Mouse (Mus musculus): ENCODE measurements around the gene Plb1. TPM values are rescaled to one million over a fixed set of nuclear protein-coding genes. Genes with fewer than 3 reads are reported as not detected.

Gene Plb1
- polyA plus RNA-seq, 1 experiment from 2014 or later: 0.18 TPM

DNA sequence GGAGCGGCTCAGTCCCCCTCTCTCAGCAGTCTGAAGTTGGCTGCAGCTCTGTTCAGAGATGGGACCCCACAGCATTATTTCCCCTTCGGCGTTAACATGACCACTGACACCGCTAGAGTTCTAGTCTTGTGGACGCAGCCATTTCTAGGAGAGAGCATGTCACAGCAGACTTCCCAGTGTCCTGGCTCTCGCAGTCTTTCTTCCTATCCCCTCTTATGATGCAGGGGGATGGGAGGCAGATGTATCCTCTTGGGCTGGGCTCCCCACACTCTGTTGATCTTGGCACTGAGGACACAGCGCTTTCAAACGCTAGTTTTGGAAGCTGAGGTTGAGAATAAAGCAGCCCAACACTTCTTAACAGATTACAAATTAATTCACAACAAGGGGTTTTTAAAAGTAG, 24.0 kb upstream of the Plb1 start:
- no peak for DNase-seq
- Histone ChIP-seq H3K27ac (ENCODE audit: low read depth) (no peak overlapping the region), H3K4me1 (ENCODE audit: insufficient read depth) (no peaks in the 10 kb centered on the region), H3K9ac (replicated peaks) (no peak overlapping the region), H3K36me3 (replicated peaks; ENCODE audit: insufficient read depth, low read length) (no peaks in the 10 kb centered on the region), H3K9me3 (ENCODE audit: low read length) (no peaks in the 10 kb centered on the region), H3K27me3 (ENCODE audit: insufficient read depth, low read length) (no peaks in the 10 kb centered on the region), H3K4me2 (ENCODE audit: low read depth, low read length) (no peak overlapping the region), H3K4me3 (ENCODE audit: low read depth, low read length) (no peak overlapping the region)
- 77% methylated on average over 8 of the region's 8 CpGs for WGBS (ENCODE audit: insufficient replicate concordance)
- TF ChIP-seq CTCF (IDR thresholded peaks at IDR 0.05; ENCODE audit: low read depth) (no peak), EP300 (IDR thresholded peaks at IDR 0.05; ENCODE audit: low read depth) (no peak)
- no peak for ATAC-seq

DNA sequence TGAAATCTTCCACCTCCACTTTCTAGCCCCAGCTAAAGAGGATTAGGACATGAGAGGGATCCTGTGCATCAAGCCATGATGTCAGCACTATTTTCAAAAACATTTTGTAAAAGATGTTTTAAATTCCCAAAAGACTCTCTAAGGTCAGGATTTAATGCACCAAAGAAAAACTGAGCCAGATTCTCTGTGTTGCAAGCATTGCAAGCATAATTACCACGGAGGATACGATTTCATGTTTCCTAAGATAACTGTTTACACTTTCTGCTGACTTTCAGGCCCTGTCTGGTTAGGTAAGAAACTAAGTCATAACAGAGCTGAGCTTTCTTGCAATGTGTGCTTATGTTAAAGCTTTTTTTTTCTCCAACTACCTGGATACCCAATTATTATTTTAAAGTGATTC, 21.5 kb upstream of the Plb1 start:
- WGBS (ENCODE audit: insufficient replicate concordance): 38% methylated on average over 2 of the region's 2 CpGs
- no peak for ATAC-seq
- Histone ChIP-seq H3K36me3 (replicated peaks; ENCODE audit: insufficient read depth, low read length) (no peaks in the 10 kb centered on the region), H3K27me3 (ENCODE audit: insufficient read depth, low read length) (no peaks in the 10 kb centered on the region), H3K9me3 (ENCODE audit: low read length) (no peaks in the 10 kb centered on the region), H3K27ac (ENCODE audit: low read depth) (no peak overlapping the region), H3K4me2 (ENCODE audit: low read depth, low read length) (no peak overlapping the region), H3K9ac (replicated peaks) (no peak overlapping the region), H3K4me1 (ENCODE audit: insufficient read depth) (no peaks in the 10 kb centered on the region), H3K4me3 (ENCODE audit: low read depth, low read length) (no peak overlapping the region)
- TF ChIP-seq EP300 (IDR thresholded peaks at IDR 0.05; ENCODE audit: low read depth) (no peak), CTCF (IDR thresholded peaks at IDR 0.05; ENCODE audit: low read depth) (no peak)
- DNase-seq: no peak

- DNase-seq: no peak
- H3K4me3 ChIP-seq (ENCODE audit: low read depth, low read length): no peak overlapping the region
- no peak for ATAC-seq
- H3K9me3 ChIP-seq (ENCODE audit: low read length): no peaks in the 10 kb centered on the region
- H3K4me2 ChIP-seq (ENCODE audit: low read depth, low read length): no peak overlapping the region
- TF ChIP-seq CTCF (IDR thresholded peaks at IDR 0.05; ENCODE audit: low read depth) (no peak), EP300 (IDR thresholded peaks at IDR 0.05; ENCODE audit: low read depth) (no peak)
- no peaks in the 10 kb centered on the region for H3K36me3 ChIP-seq (replicated peaks; ENCODE audit: insufficient read depth, low read length)
- H3K4me1 ChIP-seq (ENCODE audit: insufficient read depth): no peaks in the 10 kb centered on the region
- H3K9ac ChIP-seq (replicated peaks): no peak overlapping the region
- no peak overlapping the region for H3K27ac ChIP-seq (ENCODE audit: low read depth)
- WGBS (ENCODE audit: insufficient replicate concordance): 62% methylated on average over 4 of the region's 4 CpGs
- H3K27me3 ChIP-seq (ENCODE audit: insufficient read depth, low read length): no peaks in the 10 kb centered on the region
Measured at GRCm38 (mm10) chr5:32213746-32214145, 18.8 kb upstream of the Plb1 start.

- no peaks in the 10 kb centered on the region for H3K9me3 ChIP-seq (ENCODE audit: low read length)
- no peak overlapping the region for H3K27ac ChIP-seq (ENCODE audit: low read depth)
- DNase-seq (peak; percentile 73), ATAC-seq (no peak)
- no peak overlapping the region for H3K9ac ChIP-seq (replicated peaks)
- H3K4me3 ChIP-seq (ENCODE audit: low read depth, low read length): no peak overlapping the region
- 72% methylated on average over 10 of the region's 10 CpGs for WGBS (ENCODE audit: insufficient replicate concordance)
- TF ChIP-seq EP300 (IDR thresholded peaks at IDR 0.05; ENCODE audit: low read depth) (no peak), CTCF (IDR thresholded peaks at IDR 0.05; ENCODE audit: low read depth) (peak; percentile 68)
- H3K36me3 ChIP-seq (replicated peaks; ENCODE audit: insufficient read depth, low read length): no peaks in the 10 kb centered on the region
- no peaks in the 10 kb centered on the region for H3K27me3 ChIP-seq (ENCODE audit: insufficient read depth, low read length)
- H3K4me1 ChIP-seq (ENCODE audit: insufficient read depth): no peaks in the 10 kb centered on the region
- no peak overlapping the region for H3K4me2 ChIP-seq (ENCODE audit: low read depth, low read length)
Measured at GRCm38 (mm10) chr5:32215510-32215909, 17.0 kb upstream of the Plb1 start.

GRCm38 (mm10) chr5:32216465-32216864, 16.0 kb upstream of the Plb1 start:
- DNase-seq: no peak
- H3K27ac ChIP-seq (ENCODE audit: low read depth): no peak overlapping the region

GRCm38 (mm10) chr5:32217477-32217876, 15.0 kb upstream of the Plb1 start:
- Histone ChIP-seq H3K4me3 (ENCODE audit: low read depth, low read length) (no peak overlapping the region), H3K27ac (ENCODE audit: low read depth) (no peak overlapping the region), H3K9ac (replicated peaks) (no peak overlapping the region), H3K4me1 (ENCODE audit: insufficient read depth) (no peaks in the 10 kb centered on the region), H3K4me2 (ENCODE audit: low read depth, low read length) (no peak overlapping the region), H3K27me3 (ENCODE audit: insufficient read depth, low read length) (no peaks in the 10 kb centered on the region), H3K36me3 (replicated peaks; ENCODE audit: insufficient read depth, low read length) (no peaks in the 10 kb centered on the region), H3K9me3 (ENCODE audit: low read length) (no peaks in the 10 kb centered on the region)
- ATAC-seq (no peak), DNase-seq (no peak)
- TF ChIP-seq EP300 (IDR thresholded peaks at IDR 0.05; ENCODE audit: low read depth) (no peak), CTCF (IDR thresholded peaks at IDR 0.05; ENCODE audit: low read depth) (no peak)
- WGBS (ENCODE audit: insufficient replicate concordance): 73% methylated on average over 8 of the region's 8 CpGs

More at GRCm38 (mm10) chr5:32216465-32216864, 16.0 kb upstream of the Plb1 start:
- WGBS (ENCODE audit: insufficient replicate concordance): 72% methylated on average over 4 of the region's 4 CpGs
- TF ChIP-seq EP300 (IDR thresholded peaks at IDR 0.05; ENCODE audit: low read depth) (no peak), CTCF (IDR thresholded peaks at IDR 0.05; ENCODE audit: low read depth) (no peak)
- Histone ChIP-seq H3K27me3 (ENCODE audit: insufficient read depth, low read length) (no peaks in the 10 kb centered on the region), H3K9ac (replicated peaks) (no peak overlapping the region), H3K9me3 (ENCODE audit: low read length) (no peaks in the 10 kb centered on the region), H3K36me3 (replicated peaks; ENCODE audit: insufficient read depth, low read length) (no peaks in the 10 kb centered on the region), H3K4me3 (ENCODE audit: low read depth, low read length) (no peak overlapping the region), H3K4me2 (ENCODE audit: low read depth, low read length) (no peak overlapping the region), H3K4me1 (ENCODE audit: insufficient read depth) (no peaks in the 10 kb centered on the region)
- ATAC-seq: no peak

GRCm38 (mm10) chr5:32230372-32230771, 2.1 kb upstream of the Plb1 start:
- no peak overlapping the region for H3K4me3 ChIP-seq (ENCODE audit: low read depth, low read length)
- 42% methylated on average over 4 of the region's 4 CpGs for WGBS (ENCODE audit: insufficient replicate concordance)
- no peaks in the 10 kb centered on the region for H3K4me1 ChIP-seq (ENCODE audit: insufficient read depth)
- H3K4me2 ChIP-seq (ENCODE audit: low read depth, low read length): no peak overlapping the region
- no peak overlapping the region for H3K27ac ChIP-seq (ENCODE audit: low read depth)
- H3K36me3 ChIP-seq (replicated peaks; ENCODE audit: insufficient read depth, low read length): no peaks in the 10 kb centered on the region
- ATAC-seq: no peak
- TF ChIP-seq CTCF (IDR thresholded peaks at IDR 0.05; ENCODE audit: low read depth) (peak; percentile 74), EP300 (IDR thresholded peaks at IDR 0.05; ENCODE audit: low read depth) (no peak)
- no peaks in the 10 kb centered on the region for H3K9me3 ChIP-seq (ENCODE audit: low read length)
- no peak overlapping the region for H3K9ac ChIP-seq (replicated peaks)
- DNase-seq: peak; percentile 56
- H3K27me3 ChIP-seq (ENCODE audit: insufficient read depth, low read length): no peaks in the 10 kb centered on the region

Data from liver, postnatal 0 days (tissue).